9 mouse cellular contexts compared by ENCODE assay signal in genomic region chr11:99124635-99125029, GRCm38 (mm10). TPM values are rescaled to one million over a fixed set of nuclear protein-coding genes. Genes with fewer than 3 reads are reported as not detected.
DNase-seq lines count a peak whose midpoint lies in the region; ATAC-seq lines count a peak whose summit lies in the region.
"Had no signal": no experiment of that assay in that cellular context is flagged by ENCODE, and none has a peak within 500 bp of the region (broad histone marks: within the 10 kb centered on the region; RNA-seq: fewer than 3 reads in every experiment).

No protein-coding gene starts in this region.

- DNase-seq in intestine, embryonic 14.5 days (ENCODE audit: low spot score): no peak
- DNase-seq in neural tube, embryonic 11.5 days (ENCODE audit: low spot score): no peak
- DNase-seq in neural tube, embryonic 10.5 days (ENCODE audit: extremely low spot score, low spot score): no peak
- peak; percentile 82 for DNase-seq in embryonic facial prominence, embryonic 14.5 days (ENCODE audit: low spot score)
- no peak for DNase-seq in urinary bladder, postnatal 25 days (ENCODE audit: low spot score)

- H3K9ac ChIP-seq in intestine, embryonic 14.5 days (ENCODE audit: low read length): no peak overlapping the region
- no peak overlapping the region for H3K9ac ChIP-seq in intestine, embryonic 15.5 days
- H3K9ac ChIP-seq in neural tube, embryonic 11.5 days (ENCODE audit: low read length): no peak overlapping the region
- H3K9ac ChIP-seq in embryonic facial prominence, embryonic 14.5 days (ENCODE audit: low read depth, low read length): no peak overlapping the region
- H3K9ac ChIP-seq: liver, embryonic 15.5 days had no signal

- 0 out of 2 replicates have a peak overlapping the region, but pooled peaks have one; percentile 16 for H3K27ac ChIP-seq in intestine, embryonic 14.5 days (ENCODE audit: low read depth)
- H3K27ac ChIP-seq in intestine, embryonic 15.5 days: no peak overlapping the region
- H3K27ac ChIP-seq in neural tube, embryonic 11.5 days (ENCODE audit: low read depth, low read length): 0 out of 2 replicates have a peak overlapping the region, but pooled peaks have one; percentile 23
- peak overlapping the region; percentile 76 for H3K27ac ChIP-seq in embryonic facial prominence, embryonic 14.5 days (replicated peaks; ENCODE audit: low read depth, low read length)
- H3K27ac ChIP-seq: liver, embryonic 15.5 days had no signal

- H3K4me3 ChIP-seq in intestine, embryonic 14.5 days (ENCODE audit: low read depth, low read length): no peak overlapping the region
- H3K4me3 ChIP-seq in intestine, embryonic 15.5 days (replicated peaks): no peak overlapping the region
- no peak overlapping the region for H3K4me3 ChIP-seq in neural tube, embryonic 11.5 days (ENCODE audit: low read depth, low read length)
- no peak overlapping the region for H3K4me3 ChIP-seq in embryonic facial prominence, embryonic 14.5 days (ENCODE audit: low read depth, low read length)
- H3K4me3 ChIP-seq: liver, embryonic 15.5 days had no signal

- H3K4me2 ChIP-seq in intestine, embryonic 14.5 days (ENCODE audit: low read length): no peak overlapping the region
- no peak overlapping the region for H3K4me2 ChIP-seq in intestine, embryonic 15.5 days (replicated peaks)
- H3K4me2 ChIP-seq in neural tube, embryonic 11.5 days (ENCODE audit: low read depth): no peak overlapping the region
- peak overlapping the region; percentile 5; the same call in 1 of the 2 replicates for H3K4me2 ChIP-seq in embryonic facial prominence, embryonic 14.5 days (ENCODE audit: low read depth, low read length)
- H3K4me2 ChIP-seq: liver, embryonic 15.5 days had no signal

- no peak for ATAC-seq in intestine, embryonic 14.5 days (replicated peaks; ENCODE audit: low FRiP score, low TSS enrichment, low read depth)
- ATAC-seq in intestine, embryonic 15.5 days: no peak
- ATAC-seq in neural tube, embryonic 11.5 days (ENCODE audit: insufficient read depth, low FRiP score, low TSS enrichment): no peak
- peak; percentile 34; the same call in 1 of the 2 replicates for ATAC-seq in embryonic facial prominence, embryonic 14.5 days (ENCODE audit: low read depth)
- ATAC-seq in megakaryocyte-erythroid progenitor cell, adult 5-6 weeks (replicated peaks; ENCODE audit: low FRiP score, low TSS enrichment, poor library complexity, severe bottlenecking): no peak

- H3K36me3 ChIP-seq in intestine, embryonic 14.5 days (ENCODE audit: control insufficient read depth, insufficient read depth, low read length): no peaks in the 10 kb centered on the region
- H3K36me3 ChIP-seq in intestine, embryonic 15.5 days: no peaks in the 10 kb centered on the region
- H3K36me3 ChIP-seq in neural tube, embryonic 11.5 days (ENCODE audit: control insufficient read depth, insufficient read depth, low read length): no peaks in the 10 kb centered on the region
- no peaks in the 10 kb centered on the region for H3K36me3 ChIP-seq in embryonic facial prominence, embryonic 14.5 days (ENCODE audit: control insufficient read depth, insufficient read depth, low read length)
- H3K36me3 ChIP-seq: liver, embryonic 15.5 days had no signal

- no peaks in the 10 kb centered on the region for H3K27me3 ChIP-seq in intestine, embryonic 14.5 days (replicated peaks; ENCODE audit: control insufficient read depth, insufficient read depth, low read length)
- H3K27me3 ChIP-seq in intestine, embryonic 15.5 days (replicated peaks): no peaks in the 10 kb centered on the region
- H3K27me3 ChIP-seq in neural tube, embryonic 11.5 days (ENCODE audit: control insufficient read depth, insufficient read depth, low read length): no peaks in the 10 kb centered on the region
- no peaks in the 10 kb centered on the region for H3K27me3 ChIP-seq in embryonic facial prominence, embryonic 14.5 days (replicated peaks; ENCODE audit: control insufficient read depth, insufficient read depth, low read length)
- H3K27me3 ChIP-seq: liver, embryonic 15.5 days had no signal

- H3K4me1 ChIP-seq in intestine, embryonic 14.5 days (replicated peaks; ENCODE audit: control insufficient read depth, insufficient read depth, low read length): peaks cover 30% of the 10 kb centered on the region
- peaks cover 35% of the 10 kb centered on the region for H3K4me1 ChIP-seq in intestine, embryonic 15.5 days (replicated peaks)
- peaks cover 11% of the 10 kb centered on the region for H3K4me1 ChIP-seq in neural tube, embryonic 11.5 days (ENCODE audit: control insufficient read depth, insufficient read depth, low read length)
- H3K4me1 ChIP-seq in embryonic facial prominence, embryonic 14.5 days (ENCODE audit: control insufficient read depth, insufficient read depth, low read length): peaks cover 39% of the 10 kb centered on the region

- WGBS in intestine, embryonic 14.5 days: 46% methylated on average over 10 of the region's 10 CpGs
- WGBS in intestine, embryonic 15.5 days: 53% methylated on average over 10 of the region's 10 CpGs
- 43% methylated on average over 10 of the region's 10 CpGs for WGBS in neural tube, embryonic 11.5 days
- WGBS in embryonic facial prominence, embryonic 14.5 days: 19% methylated on average over 10 of the region's 10 CpGs

- H3K9me3 ChIP-seq in intestine, embryonic 14.5 days (ENCODE audit: control insufficient read depth, low read length): no peaks in the 10 kb centered on the region
- H3K9me3 ChIP-seq in intestine, embryonic 15.5 days: no peaks in the 10 kb centered on the region
- no peaks in the 10 kb centered on the region for H3K9me3 ChIP-seq in neural tube, embryonic 11.5 days (ENCODE audit: control insufficient read depth, low read length)
- H3K9me3 ChIP-seq in embryonic facial prominence, embryonic 14.5 days (ENCODE audit: control insufficient read depth, low read length): 0 out of 2 replicates have a peak, but pooled peaks cover 3% of the 10 kb centered on the region
- H3K9me3 ChIP-seq: liver, embryonic 15.5 days had no signal

RNA-seq across cellular contexts. Expression of gene Ccr7, which starts 30.2 kb away (rescaled TPM):
- polyA plus RNA-seq in intestine, embryonic 14.5 days (2014; fragmentation: Nextera tagmentation; extraction: Ambion mirVana): 0.35 and 0.61 TPM in 2 replicates
- 0.43 and 0.87 TPM in 2 replicates for polyA plus RNA-seq in intestine, embryonic 15.5 days (2015; fragmentation: Nextera tagmentation; extraction: Ambion mirVana)
- polyA plus RNA-seq in neural tube, embryonic 11.5 days (2014; fragmentation: Nextera tagmentation; extraction: Ambion mirVana): 0.39 and 0.41 TPM in 2 replicates
- 0.33 and 0.50 TPM in 2 replicates for polyA plus RNA-seq in embryonic facial prominence, embryonic 14.5 days (2014; fragmentation: Nextera tagmentation; extraction: Ambion mirVana)
- 0.47 TPM in 1 of 2 replicates, not detected in the other for total RNA-seq in megakaryocyte-erythroid progenitor cell, adult 5-6 weeks (2014; fragmentation: Nextera tagmentation)
- total RNA-seq in megakaryocyte-erythroid progenitor cell, adult 5-6 weeks (2017): not detected in 2 replicates
- total RNA-seq: common myeloid progenitor, adult 5-6 weeks had no signal

RNA-seq across cellular contexts. Expression of gene Tns4, which starts 35.5 kb away (rescaled TPM):
- polyA plus RNA-seq in intestine, embryonic 14.5 days (2014; fragmentation: Nextera tagmentation; extraction: Ambion mirVana): 0.70 and 0.84 TPM in 2 replicates
- 0.58 and 0.93 TPM in 2 replicates for polyA plus RNA-seq in intestine, embryonic 15.5 days (2015; fragmentation: Nextera tagmentation; extraction: Ambion mirVana)
- 0.46 and 0.62 TPM in 2 replicates for polyA plus RNA-seq in neural tube, embryonic 11.5 days (2014; fragmentation: Nextera tagmentation; extraction: Ambion mirVana)
- 0.81 and 1.0 TPM in 2 replicates for polyA plus RNA-seq in embryonic facial prominence, embryonic 14.5 days (2014; fragmentation: Nextera tagmentation; extraction: Ambion mirVana)
- total RNA-seq in megakaryocyte-erythroid progenitor cell, adult 5-6 weeks (2014; fragmentation: Nextera tagmentation): not detected in 2 replicates
- total RNA-seq in megakaryocyte-erythroid progenitor cell, adult 5-6 weeks (2017): not detected in 2 replicates
